Mouse (Mus musculus) C2C12 (cell line): ENCODE data around the gene Ankrd39.

Source experiments
- CEBPB ChIP-seq: IDR thresholded peaks from one replicate; pipeline ENCODE4 v1.6.1; 2011; ENCODE audit warnings: low read depth, mild to moderate bottlenecking, control low read depth, moderate library complexity
- CTCF ChIP-seq: IDR thresholded peaks from one replicate; pipeline ENCODE4 v1.5.1; 2011; ENCODE audit not compliant: control insufficient read depth, insufficient read depth, insufficient read length
- MAX ChIP-seq: IDR thresholded peaks from one replicate; pipeline ENCODE4 v1.6.1; 2011; ENCODE audit warnings: mild to moderate bottlenecking, control low read depth
- MYOD1 ChIP-seq: IDR thresholded peaks from one replicate; pipeline ENCODE4 v1.6.1; 2011; ENCODE audit warnings: low read depth; ENCODE audit not compliant: control insufficient read depth, insufficient read length
- USF1 ChIP-seq: IDR thresholded peaks from one replicate; pipeline ENCODE4 v1.6.1; 2011; ENCODE audit warnings: low read depth, mild to moderate bottlenecking, control low read depth, moderate library complexity

DNA sequence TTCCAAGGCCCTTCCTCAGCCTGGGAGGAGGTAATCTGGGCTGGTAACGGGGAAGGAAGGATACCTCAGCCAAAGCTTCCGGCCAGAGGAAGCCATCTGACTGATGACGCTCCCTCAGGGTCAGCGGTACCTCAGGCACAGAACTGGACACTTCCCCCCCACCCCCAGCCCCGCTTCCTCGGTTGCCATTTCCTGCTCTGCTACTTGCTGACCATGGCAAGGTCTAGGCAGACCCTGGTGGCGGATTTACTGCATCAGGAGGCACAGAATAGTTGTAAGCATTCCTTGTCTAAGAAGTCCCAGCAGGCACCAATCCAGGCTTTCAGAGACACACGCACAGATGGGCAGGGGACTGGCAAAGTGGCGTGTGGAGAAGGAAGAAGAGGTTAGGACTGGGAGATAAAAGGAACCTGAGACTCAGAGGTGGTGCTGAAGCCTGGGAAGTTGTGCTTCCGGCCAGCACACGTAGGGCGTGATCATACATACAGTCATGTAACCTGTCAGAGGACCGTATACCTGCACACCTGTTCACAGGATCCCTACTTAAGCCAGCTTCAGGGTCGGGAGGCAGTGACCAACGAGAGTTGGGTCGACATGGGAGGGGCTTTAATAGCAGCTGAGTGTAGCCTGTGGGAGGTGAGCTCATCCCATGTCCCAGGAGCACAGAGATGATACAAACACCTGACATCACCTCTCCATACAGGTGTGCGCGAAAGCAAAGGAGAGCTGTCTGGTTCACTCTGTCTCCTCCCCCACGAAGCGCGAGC lies 7.6 kb upstream of the Ankrd39 start:
- TF ChIP-seq CEBPB (no peak), MAX (no peak), CTCF (no peak), MYOD1 (no peak), USF1 (no peak)
